15 mouse cellular contexts compared by ENCODE assay signal in the genomic region with DNA sequence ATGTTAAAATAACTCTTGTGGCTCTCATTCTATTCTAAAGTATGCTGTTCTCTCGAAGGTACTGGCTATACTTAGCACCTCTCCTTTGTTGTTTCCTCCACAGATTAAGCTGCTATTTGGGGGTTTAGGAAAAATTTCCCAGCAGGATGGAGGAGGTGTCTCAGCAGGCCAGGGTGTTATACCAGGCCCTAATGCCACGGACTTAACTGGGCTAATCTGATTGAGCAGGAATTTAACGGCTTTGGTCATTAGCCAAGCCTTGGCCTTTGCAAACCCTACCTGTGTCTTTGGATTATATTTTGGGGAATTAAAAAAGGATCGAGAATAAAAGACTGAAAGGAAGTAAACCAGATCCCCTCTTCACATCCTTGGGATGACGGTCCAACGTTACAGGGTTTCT. TPM values are rescaled to one million over a fixed set of nuclear protein-coding genes. Genes with fewer than 3 reads are reported as not detected.
DNase-seq lines count a peak whose midpoint lies in the region; ATAC-seq and TF ChIP-seq lines count a peak whose summit lies in the region.
"Had no signal": no experiment of that assay in that cellular context is flagged by ENCODE, and none has a peak within 500 bp of the region (broad histone marks: within the 10 kb centered on the region; RNA-seq: fewer than 3 reads in every experiment).

No protein-coding gene starts in this region.

- no peak overlapping the region for H3K4me3 ChIP-seq in heart, postnatal 0 days (ENCODE audit: low read depth, low read length)
- no peak overlapping the region for H3K4me3 ChIP-seq in limb, embryonic 15.5 days
- H3K4me3 ChIP-seq: liver, embryonic 13.5 days had no signal

- WGBS in heart, postnatal 0 days, result 14% methylated on average over 6 of the region's 6 CpGs
- 24% methylated on average over 6 of the region's 6 CpGs for WGBS in limb, embryonic 15.5 days

- H3K27me3 ChIP-seq in heart, postnatal 0 days (ENCODE audit: control insufficient read depth, insufficient read depth, low read length), result no peaks in the 10 kb centered on the region
- no peaks in the 10 kb centered on the region for H3K27me3 ChIP-seq in limb, embryonic 15.5 days

- H3K9ac ChIP-seq in heart, postnatal 0 days (replicated peaks; ENCODE audit: low read depth, low read length), result no peak overlapping the region
- no peak overlapping the region for H3K9ac ChIP-seq in limb, embryonic 15.5 days
- H3K9ac ChIP-seq: forebrain, postnatal 0 days; liver, embryonic 13.5 days had no signal

- peaks cover 9% of the 10 kb centered on the region; the same call in 1 of the 2 replicates for H3K9me3 ChIP-seq in heart, postnatal 0 days (replicated peaks; ENCODE audit: control insufficient read depth, low read length)
- H3K9me3 ChIP-seq in limb, embryonic 15.5 days, result no peaks in the 10 kb centered on the region
- H3K9me3 ChIP-seq: liver, embryonic 13.5 days had no signal

- H3K36me3 ChIP-seq in heart, postnatal 0 days (replicated peaks; ENCODE audit: control insufficient read depth, insufficient read depth, low read length), result no peaks in the 10 kb centered on the region
- H3K36me3 ChIP-seq in limb, embryonic 15.5 days, result no peaks in the 10 kb centered on the region
- H3K36me3 ChIP-seq: liver, embryonic 13.5 days had no signal

- H3K4me1 ChIP-seq in heart, postnatal 0 days (ENCODE audit: control insufficient read depth, insufficient read depth), result peaks cover 23% of the 10 kb centered on the region
- H3K4me1 ChIP-seq in limb, embryonic 15.5 days, result peaks cover 11% of the 10 kb centered on the region; the same call in 1 of the 2 replicates
- H3K4me1 ChIP-seq: liver, embryonic 13.5 days had no signal

- TF ChIP-seq EP300 in heart, postnatal 0 days (IDR thresholded peaks at IDR 0.05; ENCODE audit: low read depth), result no peak

- peak; percentile 22 for DNase-seq in cerebellum, adult 8-10 months
- no peak for DNase-seq in cerebellum, adult 11 months
- no peak for DNase-seq in heart, postnatal 0 days (ENCODE audit: low spot score)
- no peak for DNase-seq in heart, postnatal 4 days
- peak; percentile 16 to 23 for DNase-seq in cerebellum, postnatal 10 days
- no peak for DNase-seq in spleen, adult 18-20 months
- DNase-seq in thymus, postnatal 0 days (ENCODE audit: low spot score), result no peak
- DNase-seq: forebrain, postnatal 0 days; kidney, postnatal 4 days; liver, embryonic 13.5 days had no signal

- ATAC-seq in heart, postnatal 0 days (ENCODE audit: insufficient read depth, low read depth), result no peak
- no peak for ATAC-seq in limb, embryonic 15.5 days (ENCODE audit: insufficient number of reproducible peaks, low FRiP score, low TSS enrichment, low read depth)
- ATAC-seq: intestine, postnatal 0 days had no signal

- TF ChIP-seq CTCF in heart, postnatal 0 days (IDR thresholded peaks at IDR 0.05; ENCODE audit: low read depth), result no peak

- 0 out of 2 replicates have a peak overlapping the region, but pooled peaks have one; percentile 8 for H3K4me2 ChIP-seq in heart, postnatal 0 days (ENCODE audit: low read depth, low read length)
- no peak overlapping the region for H3K4me2 ChIP-seq in limb, embryonic 15.5 days
- H3K4me2 ChIP-seq: liver, embryonic 13.5 days; midbrain, embryonic 11.5 days had no signal

- H3K27ac ChIP-seq in heart, postnatal 0 days (ENCODE audit: low read depth), result peak overlapping the region; percentile 83
- H3K27ac ChIP-seq in limb, embryonic 15.5 days, result peak overlapping the region; percentile 57; the same call in 1 of the 2 replicates
- H3K27ac ChIP-seq: liver, embryonic 13.5 days had no signal

RNA-seq across cellular contexts. Expression of a gene that starts 55.5 kb away (rescaled TPM):
- total RNA-seq in heart, postnatal 0 days (2014; rRNA removed; ENCODE audit: low replicate concordance), result not detected in 2 replicates
- not detected in 2 replicates for polyA plus RNA-seq in heart, postnatal 0 days (2015; fragmentation: Nextera tagmentation; extraction: Ambion mirVana)
- total RNA-seq in heart, postnatal 4 days (2021), result not detected
- polyA plus RNA-seq in limb, embryonic 15.5 days (2015; fragmentation: Nextera tagmentation; extraction: Ambion mirVana), result 0.06 and 0.07 TPM in 2 replicates
- polyA plus RNA-seq in thymus, postnatal 0 days (2015; fragmentation: Nextera tagmentation; extraction: Ambion mirVana), result not detected in 2 replicates
- total RNA-seq: gastrocnemius, postnatal 4 days had no signal
- polyA plus RNA-seq: liver, embryonic 13.5 days had no signal

RNA-seq across cellular contexts. Expression of a gene that starts 56.6 kb away (rescaled TPM):
- 0.70 TPM in 1 of 2 replicates, not detected in the other for total RNA-seq in heart, postnatal 0 days (2014; rRNA removed; ENCODE audit: low replicate concordance)
- polyA plus RNA-seq in heart, postnatal 0 days (2015; fragmentation: Nextera tagmentation; extraction: Ambion mirVana), result 0.75 TPM in 1 of 2 replicates, not detected in the other
- total RNA-seq in heart, postnatal 4 days (2021), result not detected
- polyA plus RNA-seq in limb, embryonic 15.5 days (2015; fragmentation: Nextera tagmentation; extraction: Ambion mirVana), result 0.15 and 0.19 TPM in 2 replicates
- polyA plus RNA-seq in thymus, postnatal 0 days (2015; fragmentation: Nextera tagmentation; extraction: Ambion mirVana), result 0.39 and 0.90 TPM in 2 replicates
- total RNA-seq: gastrocnemius, postnatal 4 days; left cerebral cortex, adult 18-20 months had no signal
- polyA plus RNA-seq: liver, embryonic 13.5 days; midbrain, embryonic 11.5 days had no signal

Comparison
In these comparisons a context has a peak if more than half of its experiments do, and no peak if none do; other contexts are left out.
1. DNase-seq: peak in cerebellum, adult 8-10 months (single experiment) and cerebellum, postnatal 10 days (2 of 2); none in cerebellum, adult 11 months (single experiment), heart, postnatal 0 days (single experiment), heart, postnatal 4 days (single experiment), spleen, adult 18-20 months (0 of 2) and thymus, postnatal 0 days (single experiment).